Mouse (Mus musculus) limb, embryonic 11.5 days (tissue): ENCODE data around the gene Dyx1c1. TPM values are rescaled to one million over a fixed set of nuclear protein-coding genes. Genes with fewer than 3 reads are reported as not detected.
A peak's percentile ranks its signal among the peaks of the same experiment; 100 is the strongest.

Source experiments
- ATAC-seq: fragments of 200-750 bp; cut with Nextera tagmentation; 2 replicates; pipeline ENCODE4 v1.8.0; 2017; ENCODE audit warnings: low read depth; ENCODE audit not compliant: insufficient number of reproducible peaks, low FRiP score, low TSS enrichment
- DNase-seq: peaks from one replicate; pipeline ENCODE4 v3.0.0-alpha.2; 2015; ENCODE audit warnings: low spot score
- H3K27ac ChIP-seq: fragments of 300-500 bp; sonication (generic); replicated peaks from 2 replicates; pipeline ENCODE4 v1.5.1; 2014; ENCODE audit warnings: low read depth, mild to moderate bottlenecking, low read length
- H3K27me3 ChIP-seq: fragments of 300-500 bp; sonication (generic); 2 replicates; pipeline ENCODE4 v1.6.1; 2014; ENCODE audit warnings: mild to moderate bottlenecking, low read length, mixed read lengths; ENCODE audit not compliant: control insufficient read depth, insufficient read depth
- H3K36me3 ChIP-seq: fragments of 300-500 bp; sonication (generic); 2 replicates; pipeline ENCODE4 v1.6.1; 2014; ENCODE audit warnings: mild to moderate bottlenecking, low read length, moderate library complexity, mixed read lengths; ENCODE audit not compliant: control insufficient read depth, insufficient read depth
- H3K4me1 ChIP-seq: fragments of 300-500 bp; sonication (generic); 2 replicates; pipeline ENCODE4 v1.6.1; 2014; ENCODE audit warnings: low read length, mixed read lengths; ENCODE audit not compliant: control insufficient read depth, insufficient read depth
- H3K4me2 ChIP-seq: fragments of 300-500 bp; sonication (generic); 2 replicates; pipeline ENCODE4 v1.6.1; 2014; ENCODE audit warnings: low read depth, mild to moderate bottlenecking, moderate library complexity; ENCODE audit not compliant: severe bottlenecking
- H3K4me3 ChIP-seq: fragments of 300-500 bp; sonication (generic); 2 replicates; pipeline ENCODE4 v1.5.1; 2014; ENCODE audit warnings: low read depth, low read length
- H3K9ac ChIP-seq: fragments of 300-500 bp; sonication (generic); 2 replicates; pipeline ENCODE4 v1.6.1; 2014; ENCODE audit warnings: mild to moderate bottlenecking, low read length
- H3K9me3 ChIP-seq: fragments of 300-500 bp; sonication (generic); 2 replicates; pipeline ENCODE4 v1.6.1; 2016; ENCODE audit warnings: low read length; ENCODE audit not compliant: control insufficient read depth
- WGBS: fragments of 180-500 bp; shearing (Covaris S2); extraction: QIAGEN DNeasy Blood & Tissue Kit; methylation state at CpG from one replicate; pipeline ENCODE4 v1.1.7; 2014; 5-methylcytosine and 5-hydroxymethylcytosine counted together
- polyA plus RNA-seq: library from polyadenylated mRNA; unstranded; fragments of >200 nt; fragmentation: Nextera tagmentation; extraction: Ambion mirVana; gene quantifications from 2 replicates; pipeline ENCODE4 v1.2.1, GENCODE M21; 2014

Gene Dyx1c1
- polyA plus RNA-seq, 1 experiment from 2014 or later: 1.2 TPM

- Histone ChIP-seq H3K27ac (no peak overlapping the region), H3K9ac (no peak overlapping the region), H3K4me3 (no peak overlapping the region), H3K4me2 (no peak overlapping the region), H3K9me3 (no peaks in the 10 kb centered on the region), H3K36me3 (no peaks in the 10 kb centered on the region), H3K4me1 (peaks cover 2% of the 10 kb centered on the region; the same call in 1 of the 2 replicates), H3K27me3 (no peaks in the 10 kb centered on the region)
- no peak for ATAC-seq
- DNase-seq: peak; percentile 63
- 9% methylated on average over 1 of the region's 1 CpGs for WGBS
Measured at GRCm38 (mm10) chr9:72955546-72955945, 3.0 kb upstream of the Dyx1c1 start.

GRCm38 (mm10) chr9:72961346-72961745 is 2.8 kb downstream of the Dyx1c1 start:
- 66% methylated on average over 8 of the region's 8 CpGs for WGBS
- H3K9ac ChIP-seq: no peak overlapping the region
- H3K9me3 ChIP-seq: no peaks in the 10 kb centered on the region
- H3K27ac ChIP-seq: no peak overlapping the region
- H3K27me3 ChIP-seq: no peaks in the 10 kb centered on the region
- no peak overlapping the region for H3K4me3 ChIP-seq
- peaks cover 2% of the 10 kb centered on the region; the same call in 1 of the 2 replicates for H3K4me1 ChIP-seq
- no peaks in the 10 kb centered on the region for H3K36me3 ChIP-seq
- ATAC-seq (no peak), DNase-seq (no peak)
- H3K4me2 ChIP-seq: no peak overlapping the region

GRCm38 (mm10) chr9:72961959-72962358 is 3.4 kb downstream of the Dyx1c1 start:
- no peak for ATAC-seq
- no peak overlapping the region for H3K4me3 ChIP-seq
- no peak overlapping the region for H3K9ac ChIP-seq
- no peak for DNase-seq
- no peaks in the 10 kb centered on the region for H3K9me3 ChIP-seq
- no peak overlapping the region for H3K27ac ChIP-seq
- WGBS: 84% methylated on average over 15 of the region's 15 CpGs
- no peaks in the 10 kb centered on the region for H3K36me3 ChIP-seq
- H3K4me1 ChIP-seq: peaks cover 2% of the 10 kb centered on the region; the same call in 1 of the 2 replicates
- H3K27me3 ChIP-seq: no peaks in the 10 kb centered on the region
- no peak overlapping the region for H3K4me2 ChIP-seq

GRCm38 (mm10) chr9:72968349-72969061 is 9.9 kb downstream of the Dyx1c1 start:
- peak; percentile 31 for DNase-seq
- H3K27ac ChIP-seq: no peak overlapping the region
- no peak for ATAC-seq
- H3K4me3 ChIP-seq: no peak overlapping the region
- H3K9ac ChIP-seq: no peak overlapping the region
- H3K4me1 ChIP-seq: no peaks in the 10 kb centered on the region
- 37% methylated on average over 11 of the region's 11 CpGs for WGBS
- no peak overlapping the region for H3K4me2 ChIP-seq
- H3K36me3 ChIP-seq: no peaks in the 10 kb centered on the region
- H3K9me3 ChIP-seq: no peaks in the 10 kb centered on the region
- no peaks in the 10 kb centered on the region for H3K27me3 ChIP-seq

- no peak for ATAC-seq
- no peaks in the 10 kb centered on the region for H3K4me1 ChIP-seq
- H3K4me3 ChIP-seq: no peak overlapping the region
- H3K27ac ChIP-seq: no peak overlapping the region
- no peaks in the 10 kb centered on the region for H3K9me3 ChIP-seq
- no peaks in the 10 kb centered on the region for H3K36me3 ChIP-seq
- DNase-seq: no peak
- H3K9ac ChIP-seq: no peak overlapping the region
- H3K4me2 ChIP-seq: no peak overlapping the region
- WGBS: 70% methylated on average over 7 of the region's 7 CpGs
- no peaks in the 10 kb centered on the region for H3K27me3 ChIP-seq
Measured at GRCm38 (mm10) chr9:72969874-72970273, 11.3 kb downstream of the Dyx1c1 start.

GRCm38 (mm10) chr9:72972435-72972834 is 13.8 kb downstream of the Dyx1c1 start:
- Histone ChIP-seq H3K9me3 (no peaks in the 10 kb centered on the region), H3K36me3 (no peaks in the 10 kb centered on the region), H3K9ac (no peak overlapping the region), H3K4me2 (no peak overlapping the region), H3K27ac (no peak overlapping the region), H3K4me1 (no peaks in the 10 kb centered on the region), H3K4me3 (no peak overlapping the region), H3K27me3 (no peaks in the 10 kb centered on the region)
- DNase-seq (no peak), ATAC-seq (no peak)
- 90% methylated on average over 5 of the region's 5 CpGs for WGBS

- Histone ChIP-seq H3K4me1 (no peaks in the 10 kb centered on the region), H3K4me2 (no peak overlapping the region), H3K27ac (no peak overlapping the region), H3K9ac (no peak overlapping the region), H3K36me3 (no peaks in the 10 kb centered on the region), H3K4me3 (no peak overlapping the region), H3K27me3 (no peaks in the 10 kb centered on the region), H3K9me3 (no peaks in the 10 kb centered on the region)
- DNase-seq (no peak), ATAC-seq (no peak)
Measured at GRCm38 (mm10) chr9:72972984-72973383, 14.4 kb downstream of the Dyx1c1 start.

GRCm38 (mm10) chr9:72974734-72975133 is 16.1 kb downstream of the Dyx1c1 start:
- no peak overlapping the region for H3K9ac ChIP-seq
- 94% methylated on average over 5 of the region's 5 CpGs for WGBS
- ATAC-seq (no peak), DNase-seq (no peak)
- no peaks in the 10 kb centered on the region for H3K9me3 ChIP-seq
- no peaks in the 10 kb centered on the region for H3K36me3 ChIP-seq
- no peaks in the 10 kb centered on the region for H3K27me3 ChIP-seq
- no peak overlapping the region for H3K4me2 ChIP-seq
- no peak overlapping the region for H3K27ac ChIP-seq
- no peak overlapping the region for H3K4me3 ChIP-seq
- H3K4me1 ChIP-seq: no peaks in the 10 kb centered on the region

- no peak overlapping the region for H3K9ac ChIP-seq
- no peaks in the 10 kb centered on the region for H3K4me1 ChIP-seq
- ATAC-seq (no peak), DNase-seq (no peak)
- H3K9me3 ChIP-seq: no peaks in the 10 kb centered on the region
- H3K36me3 ChIP-seq: no peaks in the 10 kb centered on the region
- WGBS: 92% methylated on average over 1 of the region's 1 CpGs
- H3K27ac ChIP-seq: no peak overlapping the region
- no peak overlapping the region for H3K4me2 ChIP-seq
- no peak overlapping the region for H3K4me3 ChIP-seq
- no peaks in the 10 kb centered on the region for H3K27me3 ChIP-seq
Measured at GRCm38 (mm10) chr9:72975242-72975641, 16.7 kb downstream of the Dyx1c1 start.
